Mouse (Mus musculus): ENCODE results near the gene Lrp2bp. TPM values are rescaled to one million over a fixed set of nuclear protein-coding genes. Genes with fewer than 3 reads are reported as not detected.

Lrp2bp gene
- polyA plus RNA-seq, 1 experiment from 2014 or later: 0.45 TPM

DNA sequence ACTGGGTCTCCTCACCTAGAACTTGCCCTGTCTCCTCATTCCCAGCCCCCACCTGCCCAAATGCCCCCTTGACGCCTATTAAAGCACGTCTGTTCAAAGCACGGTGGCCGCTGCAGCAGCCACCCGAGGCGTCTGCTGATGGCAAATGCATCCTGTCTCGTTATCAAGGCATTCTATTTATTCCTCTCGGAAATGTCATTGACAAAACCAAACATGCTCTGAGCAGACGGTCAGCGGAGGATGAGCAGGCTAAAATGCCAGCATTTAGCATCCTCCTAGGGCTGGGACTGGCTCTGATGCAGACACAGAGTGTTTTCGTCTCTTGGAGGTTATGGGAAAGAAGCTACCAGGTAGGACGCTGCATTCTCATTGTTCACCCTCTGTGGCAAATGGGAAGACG is 41.2 kb downstream of the Lrp2bp start:
- H3K9me3 ChIP-seq (replicated peaks; ENCODE audit: low read length): no peaks in the 10 kb centered on the region
- DNase-seq (ENCODE audit: low spot score) (no peak), ATAC-seq (replicated peaks; ENCODE audit: low FRiP score, low read depth) (no peak)
- 0 out of 2 replicates have a peak, but pooled peaks cover 6% of the 10 kb centered on the region for H3K36me3 ChIP-seq (ENCODE audit: insufficient read depth, low read length)
- H3K4me3 ChIP-seq (replicated peaks; ENCODE audit: low read depth, low read length): no peak overlapping the region
- H3K4me2 ChIP-seq (ENCODE audit: low read length): no peak overlapping the region
- H3K27ac ChIP-seq: no peak overlapping the region
- 73% methylated on average over 13 of the region's 13 CpGs for WGBS
- H3K27me3 ChIP-seq (ENCODE audit: insufficient read depth, low read length): no peaks in the 10 kb centered on the region
- H3K9ac ChIP-seq (ENCODE audit: low read depth, low read length): no peak overlapping the region
- no peak for TF ChIP-seq CTCF (IDR thresholded peaks at IDR 0.05; ENCODE audit: low read depth)
- no peaks in the 10 kb centered on the region for H3K4me1 ChIP-seq (replicated peaks; ENCODE audit: insufficient read depth, low read length)

DNA sequence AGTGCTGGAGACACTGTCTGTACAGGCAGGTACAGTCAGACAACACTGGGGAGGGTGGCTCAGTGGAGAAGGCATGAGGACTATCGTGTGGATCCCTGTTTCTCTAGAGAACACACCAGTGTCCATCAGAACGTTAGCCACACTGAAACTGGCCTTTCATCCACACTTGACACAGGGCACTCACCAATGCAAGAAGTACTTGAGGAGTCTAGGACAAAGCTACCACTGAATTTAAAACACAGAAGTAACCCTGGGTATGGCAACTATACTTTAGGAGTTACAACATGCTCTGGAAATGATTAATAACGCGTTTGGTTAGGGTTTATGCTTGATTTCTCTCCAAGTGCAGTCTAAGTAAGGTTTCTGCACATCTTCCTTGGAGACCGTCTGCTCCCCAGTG is 73.7 kb downstream of the Lrp2bp start:
- no peak for ATAC-seq (replicated peaks; ENCODE audit: low FRiP score, low read depth)
- DNase-seq (ENCODE audit: low spot score): no peak
- Histone ChIP-seq H3K9ac (ENCODE audit: low read depth, low read length) (no peak overlapping the region), H3K27me3 (ENCODE audit: insufficient read depth, low read length) (no peaks in the 10 kb centered on the region), H3K4me3 (replicated peaks; ENCODE audit: low read depth, low read length) (no peak overlapping the region), H3K4me1 (replicated peaks; ENCODE audit: insufficient read depth, low read length) (no peaks in the 10 kb centered on the region), H3K9me3 (replicated peaks; ENCODE audit: low read length) (no peaks in the 10 kb centered on the region), H3K36me3 (ENCODE audit: insufficient read depth, low read length) (no peaks in the 10 kb centered on the region), H3K27ac (no peak overlapping the region), H3K4me2 (ENCODE audit: low read length) (no peak overlapping the region)
- no peak for TF ChIP-seq CTCF (IDR thresholded peaks at IDR 0.05; ENCODE audit: low read depth)
- WGBS: 94% methylated on average over 5 of the region's 5 CpGs

DNA sequence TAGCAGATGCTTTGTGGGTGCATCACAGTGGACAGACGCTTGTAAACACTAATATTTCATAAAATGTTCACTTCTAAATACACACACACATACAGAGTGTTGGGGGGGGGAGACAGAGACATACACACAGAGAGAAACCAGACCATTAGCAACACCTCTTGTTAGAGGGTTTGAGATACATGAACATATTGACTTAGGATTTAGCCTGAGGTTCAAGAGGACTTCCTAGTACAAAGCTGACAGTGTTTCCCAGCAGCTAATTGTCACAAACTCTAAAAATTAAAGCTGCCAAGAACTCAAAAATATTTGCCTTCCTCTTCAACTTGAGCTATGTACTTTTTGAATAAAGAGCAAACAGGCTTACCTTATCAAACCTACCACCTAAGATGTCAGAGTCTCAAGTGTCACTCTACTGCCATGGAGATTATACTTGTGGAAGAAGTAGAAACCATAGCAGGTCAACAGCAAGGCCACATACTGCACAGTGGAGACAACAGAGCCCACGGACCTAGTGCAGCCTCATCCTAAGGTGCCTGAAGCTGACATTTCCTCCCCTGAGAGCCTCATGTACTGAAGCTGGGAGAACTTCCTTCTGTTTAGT is 74.5 kb downstream of the Lrp2bp start:
- no peak for ATAC-seq (replicated peaks; ENCODE audit: low FRiP score, low read depth)
- WGBS: 75% methylated on average over 2 of the region's 2 CpGs

DNA sequence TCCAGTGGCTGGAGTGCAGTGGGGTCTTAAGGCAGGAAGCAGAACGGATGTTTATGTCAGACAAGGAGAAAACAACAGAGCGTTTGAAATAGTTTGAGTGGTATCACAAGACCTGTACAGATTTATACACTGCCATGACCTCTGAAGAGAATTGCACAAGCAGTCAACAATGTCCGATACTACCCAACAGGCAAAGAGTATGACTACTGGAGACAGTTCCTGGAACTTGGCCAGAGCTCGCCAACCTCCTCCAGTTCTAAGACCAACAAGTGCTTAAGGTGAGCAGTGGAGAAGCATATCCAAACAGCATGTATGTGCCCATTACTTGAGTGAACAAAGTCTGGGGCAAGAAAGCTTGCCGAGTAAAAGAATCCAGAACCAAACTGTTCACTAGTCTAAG is 76.1 kb downstream of the Lrp2bp start:
- no peak for TF ChIP-seq CTCF (IDR thresholded peaks at IDR 0.05; ENCODE audit: low read depth)
- Histone ChIP-seq H3K9ac (ENCODE audit: low read depth, low read length) (no peak overlapping the region), H3K9me3 (replicated peaks; ENCODE audit: low read length) (no peaks in the 10 kb centered on the region), H3K36me3 (ENCODE audit: insufficient read depth, low read length) (no peaks in the 10 kb centered on the region), H3K27ac (no peak overlapping the region), H3K4me2 (ENCODE audit: low read length) (no peak overlapping the region), H3K27me3 (ENCODE audit: insufficient read depth, low read length) (no peaks in the 10 kb centered on the region), H3K4me3 (replicated peaks; ENCODE audit: low read depth, low read length) (no peak overlapping the region), H3K4me1 (replicated peaks; ENCODE audit: insufficient read depth, low read length) (no peaks in the 10 kb centered on the region)
- DNase-seq (ENCODE audit: low spot score) (no peak), ATAC-seq (replicated peaks; ENCODE audit: low FRiP score, low read depth) (no peak)
- 82% methylated on average over 5 of the region's 5 CpGs for WGBS

More for the DNA sequence above, 74.5 kb downstream of the Lrp2bp start:
- no peak overlapping the region for H3K9ac ChIP-seq (ENCODE audit: low read depth, low read length)
- no peaks in the 10 kb centered on the region for H3K27me3 ChIP-seq (ENCODE audit: insufficient read depth, low read length)
- H3K27ac ChIP-seq: no peak overlapping the region
- H3K4me1 ChIP-seq (replicated peaks; ENCODE audit: insufficient read depth, low read length): no peaks in the 10 kb centered on the region
- no peaks in the 10 kb centered on the region for H3K36me3 ChIP-seq (ENCODE audit: insufficient read depth, low read length)
- H3K4me2 ChIP-seq (ENCODE audit: low read length): no peak overlapping the region
- no peak for DNase-seq (ENCODE audit: low spot score)
- no peaks in the 10 kb centered on the region for H3K9me3 ChIP-seq (replicated peaks; ENCODE audit: low read length)
- no peak for TF ChIP-seq CTCF (IDR thresholded peaks at IDR 0.05; ENCODE audit: low read depth)
- H3K4me3 ChIP-seq (replicated peaks; ENCODE audit: low read depth, low read length): no peak overlapping the region

DNA sequence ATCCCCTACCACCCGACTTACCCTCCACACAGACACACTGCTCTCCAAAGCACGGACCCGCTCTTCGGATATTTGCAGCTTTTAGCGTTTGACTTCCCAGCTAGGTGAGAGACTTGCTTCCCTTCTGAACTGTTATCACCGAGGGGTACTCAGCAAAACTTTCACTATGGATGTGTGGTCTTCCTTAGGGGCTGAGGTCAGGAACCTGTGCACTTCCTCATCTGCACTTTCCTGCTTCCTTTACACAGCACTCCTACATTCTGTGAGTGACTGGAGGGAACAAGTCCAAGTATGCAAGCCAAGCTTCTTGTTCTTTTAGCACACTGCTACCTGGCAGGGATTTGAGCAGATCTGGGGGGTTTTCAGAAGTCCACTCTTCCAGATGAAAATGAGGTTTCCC is 79.8 kb downstream of the Lrp2bp start:
- no peak for ATAC-seq (replicated peaks; ENCODE audit: low FRiP score, low read depth)
- no peak for DNase-seq (ENCODE audit: low spot score)
- Histone ChIP-seq H3K4me1 (replicated peaks; ENCODE audit: insufficient read depth, low read length) (no peaks in the 10 kb centered on the region), H3K36me3 (ENCODE audit: insufficient read depth, low read length) (no peaks in the 10 kb centered on the region), H3K4me2 (ENCODE audit: low read length) (no peak overlapping the region), H3K27ac (no peak overlapping the region), H3K9me3 (replicated peaks; ENCODE audit: low read length) (no peaks in the 10 kb centered on the region), H3K9ac (ENCODE audit: low read depth, low read length) (no peak overlapping the region), H3K4me3 (replicated peaks; ENCODE audit: low read depth, low read length) (no peak overlapping the region), H3K27me3 (ENCODE audit: insufficient read depth, low read length) (no peaks in the 10 kb centered on the region)
- TF ChIP-seq CTCF (IDR thresholded peaks at IDR 0.05; ENCODE audit: low read depth): no peak
- 82% methylated on average over 6 of the region's 6 CpGs for WGBS

Other genes starting within 250 kb of the Lrp2bp start
- 23.7 and 26.1 TPM in 2 replicates for gene Pdlim3, start 113.8 kb upstream of the Lrp2bp start, polyA plus RNA-seq (2015; fragmentation: Nextera tagmentation; extraction: Ambion mirVana)
- gene Ccdc110, start 64.7 kb upstream of the Lrp2bp start, polyA plus RNA-seq (2015; fragmentation: Nextera tagmentation; extraction: Ambion mirVana): not detected in 2 replicates
- 3.3 and 3.4 TPM in 2 replicates for gene 1700029J07Rik, start 24.1 kb upstream of the Lrp2bp start, polyA plus RNA-seq (2015; fragmentation: Nextera tagmentation; extraction: Ambion mirVana)
- gene Ufsp2, start 23.8 kb upstream of the Lrp2bp start, polyA plus RNA-seq (2015; fragmentation: Nextera tagmentation; extraction: Ambion mirVana): 80.5 and 84.2 TPM in 2 replicates
- gene Ankrd37, start 6.4 kb downstream of the Lrp2bp start, polyA plus RNA-seq (2015; fragmentation: Nextera tagmentation; extraction: Ambion mirVana): 15.9 and 17.4 TPM in 2 replicates
- 34.7 and 37.4 TPM in 2 replicates for gene Cfap97, start 152.5 kb downstream of the Lrp2bp start, polyA plus RNA-seq (2015; fragmentation: Nextera tagmentation; extraction: Ambion mirVana)
- gene Snx25, start 152.9 kb downstream of the Lrp2bp start, polyA plus RNA-seq (2015; fragmentation: Nextera tagmentation; extraction: Ambion mirVana): 5.4 and 6.3 TPM in 2 replicates
- 835 and 864 TPM in 2 replicates for gene Slc25a4, start 212.0 kb downstream of the Lrp2bp start, polyA plus RNA-seq (2015; fragmentation: Nextera tagmentation; extraction: Ambion mirVana)

Data from kidney, postnatal 0 days (tissue).